Mouse (Mus musculus) spleen, postnatal 36 days (tissue): ENCODE results near the gene C2cd5.
"Not testable (repeated sequence)": the region's sequence is repeated elsewhere in the genome, so short reads cannot be mapped to it uniquely, and the experiment has no call there.

Experiments
- DNase-seq, 2 experiments: peaks; one replicate each; pipeline ENCODE4 v3.0.0; 2022; ENCODE audit warnings: low spot score in 2 of 2, mixed read lengths in 1 of 2

Gene C2cd5

DNA sequence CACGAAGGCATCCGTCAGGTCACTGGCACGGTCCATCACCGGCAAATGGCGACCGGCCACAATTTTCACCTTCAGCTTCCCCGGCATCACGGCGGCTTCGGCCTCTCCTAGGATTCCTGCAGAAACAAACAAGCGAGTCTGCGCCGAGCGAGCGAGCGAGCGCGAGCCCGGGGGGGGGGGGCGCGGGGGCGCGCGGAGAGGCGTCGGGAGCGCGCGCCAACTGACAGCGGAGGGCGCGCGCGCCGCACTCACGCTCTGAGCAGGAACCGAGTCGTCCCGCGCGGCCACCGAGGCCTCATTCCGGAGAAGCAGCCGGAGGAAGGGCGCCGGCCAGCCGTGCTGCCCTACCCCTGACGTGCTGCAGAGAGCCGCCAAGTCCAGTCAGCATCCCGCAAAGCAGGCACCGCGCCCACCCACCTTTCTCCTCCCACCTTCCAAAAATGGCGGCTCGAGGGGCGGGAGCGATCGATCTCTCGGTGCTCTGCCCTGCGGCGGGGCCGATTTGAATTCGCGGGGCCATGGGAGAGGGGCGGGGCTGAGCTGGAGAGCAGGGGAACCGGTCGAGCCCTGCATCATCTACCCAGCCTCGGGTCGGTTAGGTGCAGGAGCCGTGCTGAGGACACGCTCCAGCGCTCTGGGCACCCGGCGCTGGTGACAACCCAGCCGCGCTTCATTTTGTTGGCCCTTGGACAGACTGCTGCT, at the start of gene C2cd5:
TSS of gene C2cd5 (minus strand) at position 461 of the 702 bp plus-strand sequence.
- peak; percentile 94 to 96 for DNase-seq

DNA sequence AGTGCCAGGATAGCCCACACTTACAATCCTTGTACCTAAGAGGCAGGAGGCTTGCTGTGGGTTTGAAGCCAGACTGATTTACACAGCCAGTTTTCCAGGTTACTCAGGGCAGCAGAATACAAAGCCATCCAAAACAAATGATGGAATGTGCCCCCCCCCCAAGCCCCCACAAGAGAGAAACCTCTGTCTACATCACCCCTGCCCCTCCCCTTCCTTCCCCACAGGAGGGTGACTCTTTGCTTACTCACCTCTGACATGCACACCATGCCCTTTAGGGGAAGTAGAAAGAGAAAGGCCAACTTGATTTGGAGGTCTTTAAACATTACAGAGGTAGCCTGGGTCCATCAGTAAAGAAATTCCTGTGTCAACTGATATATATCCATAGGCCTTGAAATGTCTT, 48.9 kb upstream of the C2cd5 start:
- DNase-seq = peak; percentile 33 to 54

DNA sequence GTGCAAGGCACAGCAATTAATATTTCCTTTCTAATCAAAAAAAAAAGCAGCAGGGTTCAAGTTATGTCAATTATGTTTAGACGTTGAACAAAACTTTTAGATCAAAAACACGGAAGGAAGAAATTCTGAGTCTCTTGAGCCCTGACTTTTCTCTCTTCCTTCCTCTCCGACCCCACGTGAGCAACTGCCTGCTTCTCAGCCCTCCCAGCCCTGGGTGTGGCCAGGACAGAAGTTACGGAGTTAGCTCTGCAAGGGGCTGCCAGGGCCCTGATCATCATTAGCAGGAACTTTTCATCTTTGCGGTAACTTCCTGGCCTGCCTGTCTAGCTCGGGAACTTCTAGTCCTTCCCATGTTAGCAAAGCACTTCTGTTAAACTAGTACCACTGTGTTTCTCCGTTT, 46.8 kb upstream of the C2cd5 start:
- DNase-seq = peak; percentile 90

DNA sequence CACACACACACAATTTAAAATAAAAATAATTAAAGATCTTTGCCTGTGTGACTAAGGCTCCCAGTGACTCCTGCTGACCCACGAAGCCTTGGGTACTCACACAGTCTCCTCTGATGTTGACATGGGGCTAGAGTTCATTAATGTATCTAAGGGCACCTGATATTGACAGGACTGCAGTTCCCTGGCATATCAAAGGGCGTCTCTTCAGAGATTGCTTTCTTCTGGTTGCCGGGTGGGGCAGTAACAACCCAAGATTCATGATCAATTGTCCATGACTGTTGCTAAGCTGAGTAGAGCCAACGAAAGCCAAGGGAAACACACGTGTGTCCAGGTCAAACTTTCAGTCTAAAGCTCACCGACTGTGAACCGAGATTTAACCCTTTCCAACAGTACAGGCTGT, 45.1 kb upstream of the C2cd5 start:
- peak; percentile 59 to 63 for DNase-seq

DNA sequence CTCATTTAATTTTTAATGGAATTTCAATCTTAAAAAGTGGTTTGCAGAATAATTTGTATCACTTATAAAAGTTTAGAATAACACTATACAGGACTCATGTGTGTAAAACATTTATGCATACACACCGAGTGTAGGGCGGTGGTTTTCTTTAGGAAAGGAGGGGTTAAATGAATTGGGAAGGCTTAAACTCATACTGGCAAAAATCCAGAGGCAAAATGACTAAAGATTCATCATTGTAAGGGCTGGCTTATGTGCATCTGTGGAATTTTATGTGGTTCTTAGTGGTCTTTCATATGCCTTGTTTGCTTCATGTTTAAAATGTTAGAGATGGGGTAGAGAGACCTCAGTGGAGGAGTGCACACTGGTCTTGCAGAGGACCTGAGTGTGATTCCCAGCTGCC, 44.6 kb upstream of the C2cd5 start:
- no peak for DNase-seq

DNA sequence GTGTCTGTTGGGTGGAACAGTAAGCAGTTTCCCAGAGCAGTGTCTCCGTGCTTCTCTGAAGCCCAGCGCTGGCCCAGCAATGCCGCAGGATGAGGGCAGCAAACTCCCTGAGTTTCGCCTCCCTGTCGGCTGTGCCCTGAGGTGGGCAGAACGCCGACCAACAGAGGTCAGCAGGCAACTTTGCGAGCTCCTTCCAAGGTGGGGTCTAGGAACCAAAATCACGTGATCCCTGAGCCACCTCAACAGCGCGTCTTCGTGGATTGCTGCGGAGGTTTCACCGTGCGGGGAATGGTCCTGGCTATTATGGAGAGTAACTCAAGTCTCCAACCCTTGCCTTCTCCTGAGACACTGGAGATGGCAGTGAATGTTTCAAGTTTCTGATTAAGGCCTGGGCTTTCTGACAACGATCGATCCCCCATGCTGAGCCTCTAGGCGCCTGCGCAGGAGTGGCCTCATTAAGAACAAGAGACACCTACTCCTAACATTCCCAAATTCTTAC, 43.9 kb upstream of the C2cd5 start:
- no peak for DNase-seq

DNA sequence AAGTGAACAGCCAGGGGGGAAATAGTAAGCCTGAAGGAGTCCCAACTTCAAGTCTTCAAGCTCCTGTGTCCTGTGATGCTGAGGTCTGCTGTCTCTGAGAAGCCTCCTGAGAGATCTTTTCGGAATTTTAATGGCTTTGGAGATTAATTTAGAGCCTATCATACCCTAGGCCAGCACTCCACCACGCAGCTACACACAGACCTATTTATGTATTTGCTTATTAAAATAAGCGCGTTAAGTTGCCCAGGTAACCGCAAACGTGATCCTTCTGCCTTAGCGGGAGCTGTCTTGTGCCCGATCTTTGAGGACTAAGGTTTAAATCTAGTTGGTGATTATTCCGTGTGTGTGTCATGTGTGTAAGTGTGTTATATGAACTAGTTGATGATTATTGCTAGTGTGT, 43.4 kb upstream of the C2cd5 start:
- no peak for DNase-seq

DNA sequence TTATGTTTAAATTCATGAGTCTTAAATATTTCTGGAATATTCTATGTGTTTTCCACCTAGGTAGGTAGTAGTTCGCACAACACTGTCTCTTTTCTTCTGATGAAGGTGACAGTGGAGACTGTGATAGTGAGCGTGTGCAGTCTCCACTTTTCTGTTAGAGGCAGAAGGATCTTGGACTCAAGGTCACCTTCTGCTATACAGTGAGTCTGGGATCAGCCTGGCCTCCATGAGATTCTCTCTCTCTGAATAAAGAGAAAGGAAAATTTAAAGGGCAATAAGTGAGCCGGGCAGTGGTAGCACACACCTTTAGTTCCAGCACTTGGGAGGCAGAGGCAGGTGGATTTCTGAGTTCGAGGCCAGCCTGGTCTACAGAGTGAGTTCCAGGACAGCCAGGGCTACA, 42.9 kb upstream of the C2cd5 start:
- no peak for DNase-seq

DNA sequence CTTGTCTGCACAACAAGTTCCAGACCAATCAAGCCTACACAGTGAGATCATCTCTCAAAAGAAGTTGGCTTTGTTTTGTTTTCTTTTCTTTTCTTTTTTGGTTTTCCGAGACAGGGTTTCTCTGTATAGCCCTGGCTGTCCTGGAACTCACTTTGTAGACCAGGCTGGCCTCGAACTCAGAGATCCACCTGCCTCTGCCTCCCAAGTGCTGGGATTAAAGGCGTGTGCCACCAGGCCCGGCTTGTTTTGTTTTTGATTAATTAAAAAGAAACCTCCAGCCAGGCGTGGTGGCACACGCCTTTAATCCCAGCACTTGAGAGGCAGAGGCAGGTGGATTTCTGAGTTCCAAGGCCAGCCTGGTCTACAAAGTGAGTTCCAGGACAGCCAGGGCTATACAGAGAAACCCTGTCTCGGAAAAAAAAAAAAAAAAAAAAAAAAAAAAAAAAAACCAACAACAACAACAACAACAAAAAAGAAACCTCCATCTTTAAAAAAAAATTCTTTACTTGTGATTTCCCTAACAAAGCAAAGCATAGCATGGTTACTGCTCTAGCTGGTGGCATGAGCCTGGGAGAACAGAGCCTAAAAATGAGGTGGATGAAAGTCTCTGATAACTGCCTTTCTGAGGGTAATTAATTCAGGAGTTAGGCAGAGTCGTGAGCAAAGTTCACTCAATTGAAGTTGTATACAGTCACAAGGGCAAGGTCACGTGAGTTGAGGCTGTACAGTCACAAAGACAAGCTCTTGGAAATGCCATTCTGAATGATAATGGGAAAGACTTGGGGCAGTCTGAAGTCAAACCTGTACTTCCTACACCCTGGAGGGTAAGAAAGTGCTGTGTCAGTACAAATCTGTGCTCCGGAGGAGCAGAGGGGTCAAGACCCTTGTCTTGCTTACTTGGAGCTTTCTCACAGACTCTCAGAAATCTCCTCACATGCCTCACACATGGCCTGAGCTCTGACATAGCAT, 42.0 kb upstream of the C2cd5 start:
- DNase-seq = not testable (repeated sequence)

DNA sequence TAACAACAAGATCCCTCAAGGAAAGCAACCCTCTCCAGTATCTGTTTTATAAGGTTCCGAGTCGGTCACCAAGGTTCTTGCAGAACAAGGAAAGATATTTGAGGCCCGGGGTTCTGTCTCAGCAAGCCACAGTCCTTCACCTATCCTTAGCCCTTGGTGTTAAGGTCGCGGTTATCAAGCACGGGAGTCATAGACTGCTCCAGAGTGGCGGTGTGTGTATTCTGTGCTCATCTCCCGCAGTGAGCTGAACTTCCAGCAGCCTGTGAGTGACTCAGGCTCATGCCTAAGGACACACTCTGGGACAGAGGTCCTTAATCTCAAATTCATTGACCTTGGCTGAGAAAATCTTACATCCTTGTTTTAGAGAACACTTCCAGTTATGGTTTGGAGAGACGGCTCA, 40.9 kb upstream of the C2cd5 start:
- no peak for DNase-seq

DNA sequence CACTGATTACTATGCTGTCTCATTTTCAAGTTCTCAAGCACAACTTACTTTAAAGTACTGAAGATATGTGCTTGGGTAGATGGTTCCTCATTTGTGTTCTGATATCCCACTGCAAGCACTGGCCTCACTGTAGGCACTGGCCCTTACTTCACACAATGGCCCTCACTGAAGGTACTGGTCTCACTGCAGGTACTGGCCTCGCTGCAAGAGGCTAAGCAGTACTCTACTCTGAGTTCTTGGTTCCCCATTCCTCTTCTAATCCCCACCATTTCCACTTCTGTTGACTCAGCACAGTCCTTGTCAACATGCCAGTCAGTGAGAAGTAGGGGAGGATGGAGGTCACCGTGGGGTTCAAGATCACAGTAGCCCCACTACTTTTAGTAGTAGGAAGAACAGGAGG, 39.5 kb upstream of the C2cd5 start:
- DNase-seq = no peak

DNA sequence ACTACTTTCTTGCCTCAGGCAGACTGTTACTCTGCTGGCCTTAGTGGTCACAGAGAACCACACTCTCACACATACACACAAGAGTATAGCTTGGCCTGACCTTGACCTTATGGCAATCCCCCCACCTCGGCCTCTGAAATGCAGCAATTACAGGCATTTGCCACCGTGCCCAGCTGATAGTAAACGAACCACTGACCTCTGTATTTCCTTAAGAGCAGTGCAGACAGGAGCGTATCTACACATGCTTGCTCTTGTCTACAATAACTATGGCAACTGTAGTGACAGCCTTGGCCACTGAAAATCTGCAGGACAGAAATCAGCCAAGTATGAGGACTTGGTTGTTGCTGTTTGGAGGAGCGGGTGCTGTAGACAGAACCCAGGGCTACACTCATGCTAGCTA, 37.4 kb upstream of the C2cd5 start:
- no peak for DNase-seq

DNA sequence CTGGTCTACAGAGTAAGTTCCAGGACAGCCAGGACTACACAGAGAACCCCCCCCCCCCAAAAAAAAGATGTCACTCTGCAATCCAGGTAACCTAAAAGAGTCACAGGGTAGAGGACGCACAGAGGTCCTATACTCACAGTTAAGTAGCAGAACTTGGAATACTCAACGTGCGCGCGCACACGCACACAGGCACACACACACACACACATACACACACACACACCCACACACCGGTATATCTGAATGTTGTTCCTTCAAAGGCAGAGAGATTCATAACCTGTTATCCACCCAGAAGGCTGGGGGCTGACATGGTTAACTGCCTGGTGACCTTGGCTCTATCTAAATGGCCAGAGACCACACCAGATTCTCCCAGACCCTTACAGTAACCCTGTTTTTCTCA, 36.7 kb upstream of the C2cd5 start:
- no peak for DNase-seq

DNA sequence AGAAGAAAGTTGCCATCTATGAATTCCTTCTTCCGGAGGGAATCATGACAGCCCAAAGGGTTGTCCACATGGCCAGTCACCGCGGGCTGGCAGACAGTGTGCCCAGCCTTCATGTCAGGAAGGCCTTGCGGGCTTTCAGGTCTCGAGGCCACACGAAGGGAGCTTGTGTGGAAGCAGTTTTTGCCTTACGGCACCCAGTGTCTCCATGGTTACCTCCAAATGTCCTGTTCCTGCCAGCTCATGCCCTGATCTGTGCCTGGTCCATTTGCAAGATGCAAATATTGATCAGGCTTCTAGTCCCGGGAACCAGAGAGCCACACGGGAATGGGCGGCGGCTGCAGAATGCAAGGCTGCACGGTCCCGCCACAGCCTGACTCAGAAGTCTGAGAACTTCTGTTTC, 35.2 kb upstream of the C2cd5 start:
- DNase-seq = no peak

DNA sequence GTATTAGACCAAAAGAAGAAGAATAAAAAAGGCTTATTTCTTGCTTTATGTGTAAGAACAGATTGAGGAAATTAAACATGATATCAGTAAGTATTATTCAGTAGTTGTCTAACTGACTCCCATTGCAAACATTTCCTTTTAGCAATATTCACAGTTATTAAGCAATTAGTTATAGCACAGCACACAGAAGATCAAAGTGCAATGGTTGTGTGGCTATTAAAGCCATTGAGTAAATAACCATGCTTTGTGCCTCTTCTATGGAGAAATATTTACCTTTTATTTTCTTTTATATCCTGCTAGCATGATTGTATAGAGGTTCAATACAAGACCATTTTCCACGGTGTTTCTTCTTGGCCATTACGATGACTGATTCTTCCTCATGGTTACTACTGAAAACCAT, 33.2 kb upstream of the C2cd5 start:
- DNase-seq = no peak

DNA sequence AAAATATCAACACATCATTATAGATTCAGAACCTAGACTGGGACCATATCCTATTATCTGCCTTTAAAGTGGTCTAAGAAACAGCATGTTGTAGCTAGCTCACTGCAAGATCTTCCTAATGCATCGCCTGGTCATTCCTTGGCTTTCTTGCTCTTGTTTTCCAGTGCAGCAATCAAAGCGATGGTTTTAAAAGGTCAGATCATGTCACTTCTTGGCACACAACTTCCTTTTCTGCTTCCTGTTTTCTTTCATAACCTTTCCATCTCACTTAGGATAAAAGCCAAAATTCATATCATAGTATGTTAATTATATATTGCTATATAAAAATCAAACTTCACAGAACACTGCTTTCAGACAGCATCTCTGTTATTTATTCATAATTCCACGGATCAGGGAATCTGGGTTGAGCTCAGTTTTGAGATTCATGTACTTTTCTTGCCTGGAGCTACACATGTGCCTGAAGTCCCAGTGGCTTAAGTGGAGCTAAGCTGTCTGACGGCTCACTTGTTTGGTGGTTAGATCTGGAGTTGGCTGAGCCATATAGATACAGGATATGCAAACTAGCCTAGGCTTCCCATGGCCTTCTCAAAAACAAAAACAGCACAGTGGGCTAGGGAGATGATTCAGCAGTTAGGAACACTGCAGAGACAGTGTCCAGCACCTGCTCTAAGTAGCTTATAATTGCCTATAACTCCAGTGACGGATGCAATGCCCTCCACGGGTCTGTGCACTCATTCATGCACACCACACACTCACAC, 32.1 kb upstream of the C2cd5 start:
- DNase-seq = no peak

DNA sequence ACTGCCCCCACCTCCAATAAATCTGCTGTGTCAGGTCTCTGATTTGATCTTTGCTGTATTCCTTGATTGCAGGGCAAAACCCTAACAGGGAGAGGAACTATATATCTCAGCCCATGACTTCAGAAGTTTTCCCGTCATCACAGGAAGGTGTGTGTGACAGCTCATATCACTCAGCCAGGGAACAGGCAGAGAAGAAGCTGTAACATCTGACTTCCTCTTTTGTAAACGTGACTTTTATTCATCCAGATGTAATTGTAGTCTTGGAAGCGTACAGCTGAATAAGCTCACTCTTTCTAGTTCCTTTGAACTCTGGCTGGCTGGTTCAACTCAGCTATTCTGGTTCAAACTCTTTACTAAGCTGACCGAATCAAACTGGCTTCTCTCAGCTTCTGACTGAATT, 30.5 kb upstream of the C2cd5 start:
- no peak for DNase-seq

DNA sequence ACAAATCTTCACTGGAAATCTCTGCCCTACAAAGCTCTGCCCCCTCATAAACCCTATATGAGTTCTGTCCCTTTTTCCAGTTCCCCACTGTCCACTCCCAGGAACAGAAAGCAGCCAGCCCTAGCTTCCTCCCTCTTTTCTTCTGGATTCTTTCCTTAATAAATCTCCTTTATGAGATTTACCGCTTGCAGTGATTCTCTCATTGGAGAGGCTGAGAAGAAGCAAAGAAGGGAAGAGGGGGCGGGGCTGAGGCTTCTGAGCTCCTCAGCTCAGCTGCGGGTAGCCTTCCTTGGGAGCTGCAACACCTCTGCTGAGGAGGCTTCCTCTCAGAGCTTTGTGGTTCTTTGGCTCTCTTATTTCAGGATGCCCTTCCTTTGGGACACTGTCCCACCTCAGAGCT, 30.0 kb upstream of the C2cd5 start:
- no peak for DNase-seq

DNA sequence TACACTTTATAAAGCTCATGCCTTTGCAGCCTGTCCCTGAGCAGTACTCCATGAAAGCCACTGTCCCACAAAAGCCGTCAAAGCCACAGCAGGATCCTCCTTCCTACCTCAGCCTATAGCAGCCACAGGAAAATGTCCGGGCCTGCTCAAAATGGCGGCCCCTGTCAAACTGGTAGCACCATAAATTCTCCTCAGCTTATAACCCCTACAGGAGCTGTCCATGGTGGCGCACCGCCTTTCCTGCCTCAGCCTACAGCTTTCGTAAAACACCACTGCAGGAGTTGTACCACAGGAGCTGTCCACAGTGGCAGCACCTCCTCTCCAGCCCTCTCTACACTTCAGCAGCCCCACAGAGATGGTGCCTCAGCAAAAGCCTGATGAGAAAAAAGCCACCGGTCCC, 29.5 kb upstream of the C2cd5 start:
- no peak for DNase-seq

DNA sequence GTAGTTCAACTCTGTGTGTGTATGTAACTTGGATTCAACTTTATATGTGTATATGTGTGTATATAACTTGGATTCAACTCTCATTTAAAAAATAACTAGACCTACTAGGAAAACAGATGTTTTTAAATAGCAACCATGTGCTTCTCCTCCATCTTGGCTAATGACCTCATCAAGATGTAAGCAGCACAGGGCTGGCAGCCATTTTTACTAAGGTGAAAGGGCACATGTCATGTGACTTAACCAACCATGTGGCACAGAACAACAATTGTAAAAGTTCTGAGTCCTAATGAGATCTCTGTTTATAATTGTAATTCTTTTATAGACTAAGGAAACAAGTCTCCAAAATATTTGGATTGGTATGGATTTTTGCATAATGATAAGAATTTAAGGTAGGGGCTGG, 25.8 kb upstream of the C2cd5 start:
- DNase-seq = no peak

DNA sequence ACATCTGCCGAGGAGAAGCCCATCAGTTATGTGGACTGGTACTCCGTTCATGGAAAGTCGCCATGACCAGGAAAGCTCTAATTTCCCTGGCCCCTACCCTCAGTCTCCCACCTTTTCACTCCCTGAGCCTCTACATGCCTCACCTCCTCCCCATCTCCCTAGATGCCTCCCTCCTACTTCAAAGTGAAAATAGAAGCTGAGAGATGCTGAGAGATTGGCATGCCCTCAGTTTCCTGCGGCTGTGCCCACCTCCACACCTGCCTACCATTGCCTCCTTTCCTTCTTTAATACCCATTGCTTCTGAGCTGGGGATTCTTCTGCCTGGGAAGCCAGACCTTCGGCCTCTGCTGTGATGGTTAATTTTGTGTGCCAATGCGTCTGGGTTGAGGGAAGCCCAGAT, 19.4 kb upstream of the C2cd5 start:
- DNase-seq = no peak

DNA sequence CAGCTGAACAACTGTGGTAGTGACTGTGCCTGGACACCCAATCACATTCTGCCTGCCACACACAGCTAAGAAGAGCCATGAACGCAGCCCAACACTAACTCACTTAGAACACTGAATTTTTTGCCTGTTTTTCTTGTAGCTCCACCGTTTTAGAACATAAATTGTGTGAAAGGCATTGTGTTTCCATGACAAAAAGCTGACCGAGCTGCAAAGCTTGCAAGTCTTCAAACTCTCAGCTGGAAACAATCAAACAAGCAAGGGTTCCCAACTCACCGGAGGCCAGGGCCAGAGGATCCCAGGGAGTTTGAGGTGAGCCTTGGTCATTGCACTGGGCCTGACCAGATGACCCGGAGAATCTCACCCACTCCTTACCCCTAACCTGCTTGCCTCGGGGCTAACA, 16.8 kb upstream of the C2cd5 start:
- DNase-seq = no peak
